Mouse (Mus musculus): ENCODE measurements around the gene Hoxc8. TPM values are rescaled to one million over a fixed set of nuclear protein-coding genes. Genes with fewer than 3 reads are reported as not detected.

Hoxc8 gene
- polyA plus RNA-seq (2012; rRNA removed): not detected in 2 replicates

GRCm38 (mm10) chr15:102990461-102991397 is at the start of gene Hoxc8:
TSS of gene Hoxc8 (plus strand) at chr15:102990607.
- no peak within 1 kb of the TSS for H3K4me3 ChIP-seq (ENCODE audit: extremely low read depth, insufficient read depth, insufficient read length)
- TF ChIP-seq POLR2A (IDR thresholded peaks at IDR 0.05; ENCODE audit: low read depth, low read length) (no peak), CTCF (IDR thresholded peaks at IDR 0.05; ENCODE audit: extremely low read depth, insufficient read depth, insufficient read length, insufficient replicate concordance) (no peak)
- H3K27ac ChIP-seq (ENCODE audit: insufficient read depth, low read length): no peak within 1 kb of the TSS
- H3K4me1 ChIP-seq (ENCODE audit: control insufficient read depth, insufficient read depth, insufficient read length): no peaks in the 10 kb centered on the region
- H3K27me3 ChIP-seq (ENCODE audit: control insufficient read depth, insufficient read depth, low read length): peaks cover 32% of the 10 kb centered on the region
- no peaks in the 10 kb centered on the region for H3K36me3 ChIP-seq (ENCODE audit: control insufficient read depth, insufficient read depth, low read length)
- WGBS: 8% methylated on average over 67 of the region's 69 CpGs
- no peak for DNase-seq (ENCODE audit: low read depth in 1 of 2, low spot score in 2 of 2)

- 4% methylated on average over 53 of the region's 53 CpGs for WGBS
- no peaks in the 10 kb centered on the region for H3K4me1 ChIP-seq (ENCODE audit: control insufficient read depth, insufficient read depth, insufficient read length)
- no peak for DNase-seq (ENCODE audit: low read depth in 1 of 2, low spot score in 2 of 2)
- peaks cover 19% of the 10 kb centered on the region for H3K27me3 ChIP-seq (ENCODE audit: control insufficient read depth, insufficient read depth, low read length)
- TF ChIP-seq POLR2A (IDR thresholded peaks at IDR 0.05; ENCODE audit: low read depth, low read length): no peak
- TF ChIP-seq CTCF (IDR thresholded peaks at IDR 0.05; ENCODE audit: extremely low read depth, insufficient read depth, insufficient read length, insufficient replicate concordance): no peak
- no peak overlapping the region for H3K4me3 ChIP-seq (ENCODE audit: extremely low read depth, insufficient read depth, insufficient read length)
- no peaks in the 10 kb centered on the region for H3K36me3 ChIP-seq (ENCODE audit: control insufficient read depth, insufficient read depth, low read length)
- no peak overlapping the region for H3K27ac ChIP-seq (ENCODE audit: insufficient read depth, low read length)
These were observed 47.5 kb upstream of the Hoxc8 start for GRCm38 (mm10) chr15:102942739-102943467.

- WGBS: 10% methylated on average over 5 of the region's 5 CpGs
- DNase-seq (ENCODE audit: low read depth in 1 of 2, low spot score in 2 of 2): no peak
- Histone ChIP-seq H3K4me1 (ENCODE audit: control insufficient read depth, insufficient read depth, insufficient read length) (no peaks in the 10 kb centered on the region), H3K27ac (ENCODE audit: insufficient read depth, low read length) (no peak overlapping the region), H3K27me3 (ENCODE audit: control insufficient read depth, insufficient read depth, low read length) (peaks cover 19% of the 10 kb centered on the region), H3K36me3 (ENCODE audit: control insufficient read depth, insufficient read depth, low read length) (no peaks in the 10 kb centered on the region), H3K4me3 (ENCODE audit: extremely low read depth, insufficient read depth, insufficient read length) (no peak overlapping the region)
- TF ChIP-seq POLR2A (IDR thresholded peaks at IDR 0.05; ENCODE audit: low read depth, low read length): no peak
- no peak for TF ChIP-seq CTCF (IDR thresholded peaks at IDR 0.05; ENCODE audit: extremely low read depth, insufficient read depth, insufficient read length, insufficient replicate concordance)
These were observed 47.0 kb upstream of the Hoxc8 start for GRCm38 (mm10) chr15:102943468-102943813.

GRCm38 (mm10) chr15:102945185-102946077 is 45.0 kb upstream of the Hoxc8 start:
- Histone ChIP-seq H3K27me3 (ENCODE audit: control insufficient read depth, insufficient read depth, low read length) (peaks cover 26% of the 10 kb centered on the region), H3K4me3 (ENCODE audit: extremely low read depth, insufficient read depth, insufficient read length) (no peak overlapping the region), H3K36me3 (ENCODE audit: control insufficient read depth, insufficient read depth, low read length) (no peaks in the 10 kb centered on the region), H3K4me1 (ENCODE audit: control insufficient read depth, insufficient read depth, insufficient read length) (no peaks in the 10 kb centered on the region), H3K27ac (ENCODE audit: insufficient read depth, low read length) (no peak overlapping the region)
- no peak for DNase-seq (ENCODE audit: low read depth in 1 of 2, low spot score in 2 of 2)
- 13% methylated on average over 22 of the region's 22 CpGs for WGBS
- TF ChIP-seq POLR2A (IDR thresholded peaks at IDR 0.05; ENCODE audit: low read depth, low read length) (no peak), CTCF (IDR thresholded peaks at IDR 0.05; ENCODE audit: extremely low read depth, insufficient read depth, insufficient read length, insufficient replicate concordance) (no peak)

GRCm38 (mm10) chr15:102947276-102947675 is 43.1 kb upstream of the Hoxc8 start:
- Histone ChIP-seq H3K4me1 (ENCODE audit: control insufficient read depth, insufficient read depth, insufficient read length) (no peaks in the 10 kb centered on the region), H3K36me3 (ENCODE audit: control insufficient read depth, insufficient read depth, low read length) (no peaks in the 10 kb centered on the region), H3K27ac (ENCODE audit: insufficient read depth, low read length) (no peak overlapping the region), H3K27me3 (ENCODE audit: control insufficient read depth, insufficient read depth, low read length) (peaks cover 31% of the 10 kb centered on the region), H3K4me3 (ENCODE audit: extremely low read depth, insufficient read depth, insufficient read length) (no peak overlapping the region)
- 10% methylated on average over 9 of the region's 9 CpGs for WGBS
- TF ChIP-seq POLR2A (IDR thresholded peaks at IDR 0.05; ENCODE audit: low read depth, low read length) (no peak), CTCF (IDR thresholded peaks at IDR 0.05; ENCODE audit: extremely low read depth, insufficient read depth, insufficient read length, insufficient replicate concordance) (no peak)
- DNase-seq (ENCODE audit: low read depth in 1 of 2, low spot score in 2 of 2): no peak

GRCm38 (mm10) chr15:102948842-102949241 is 41.6 kb upstream of the Hoxc8 start:
- H3K36me3 ChIP-seq (ENCODE audit: control insufficient read depth, insufficient read depth, low read length): no peaks in the 10 kb centered on the region
- 8% methylated on average over 2 of the region's 2 CpGs for WGBS
- DNase-seq (ENCODE audit: low read depth in 1 of 2, low spot score in 2 of 2): no peak
- H3K4me3 ChIP-seq (ENCODE audit: extremely low read depth, insufficient read depth, insufficient read length): no peak overlapping the region
- H3K4me1 ChIP-seq (ENCODE audit: control insufficient read depth, insufficient read depth, insufficient read length): no peaks in the 10 kb centered on the region
- no peak overlapping the region for H3K27ac ChIP-seq (ENCODE audit: insufficient read depth, low read length)
- peaks cover 28% of the 10 kb centered on the region for H3K27me3 ChIP-seq (ENCODE audit: control insufficient read depth, insufficient read depth, low read length)
- TF ChIP-seq CTCF (IDR thresholded peaks at IDR 0.05; ENCODE audit: extremely low read depth, insufficient read depth, insufficient read length, insufficient replicate concordance) (no peak), POLR2A (IDR thresholded peaks at IDR 0.05; ENCODE audit: low read depth, low read length) (no peak)

All from spleen, adult 2 months (tissue).